Mouse (Mus musculus) limb, embryonic 12.5 days (tissue): ENCODE data around the gene Aamp. TPM values are rescaled to one million over a fixed set of nuclear protein-coding genes. Genes with fewer than 3 reads are reported as not detected.
A peak's percentile ranks its signal among the peaks of the same experiment; 100 is the strongest.

Source experiments
- ATAC-seq: fragments of 200-750 bp; cut with Nextera tagmentation; 2 replicates; pipeline ENCODE4 v1.8.0; 2017; ENCODE audit warnings: low read depth, moderate TSS enrichment; ENCODE audit not compliant: insufficient number of reproducible peaks, insufficient read depth, low FRiP score, low TSS enrichment
- H3K27ac ChIP-seq: fragments of 300-500 bp; sonication (generic); 2 replicates; pipeline ENCODE4 v1.5.1; 2016; ENCODE audit warnings: mild to moderate bottlenecking, moderate library complexity
- H3K27me3 ChIP-seq: fragments of 300-500 bp; sonication (generic); 2 replicates; pipeline ENCODE4 v1.6.1; 2016; ENCODE audit warnings: mild to moderate bottlenecking, moderate library complexity
- H3K36me3 ChIP-seq: fragments of 300-500 bp; sonication (generic); 2 replicates; pipeline ENCODE4 v1.6.1; 2016; ENCODE audit warnings: mild to moderate bottlenecking, moderate library complexity
- H3K4me1 ChIP-seq: fragments of 300-500 bp; sonication (generic); replicated peaks from 2 replicates; pipeline ENCODE4 v1.6.1; 2016
- H3K4me2 ChIP-seq: fragments of 300-500 bp; sonication (generic); 2 replicates; pipeline ENCODE4 v1.6.1; 2016; ENCODE audit warnings: mild to moderate bottlenecking, moderate library complexity
- H3K4me3 ChIP-seq: fragments of 300-500 bp; sonication (generic); replicated peaks from 2 replicates; pipeline ENCODE4 v1.5.1; 2016; ENCODE audit warnings: mild to moderate bottlenecking
- H3K9ac ChIP-seq: fragments of 300-500 bp; sonication (generic); replicated peaks from 2 replicates; pipeline ENCODE4 v1.6.1; 2016; ENCODE audit warnings: mild to moderate bottlenecking, moderate library complexity
- H3K9me3 ChIP-seq: fragments of 300-500 bp; sonication (generic); 2 replicates; pipeline ENCODE4 v1.6.1; 2016; ENCODE audit warnings: mild to moderate bottlenecking, moderate library complexity
- WGBS: fragments of 180-500 bp; shearing (Covaris S2); methylation state at CpG from one replicate; pipeline ENCODE4 v1.1.7; 2016; 5-methylcytosine and 5-hydroxymethylcytosine counted together
- polyA plus RNA-seq: library from polyadenylated mRNA; unstranded; fragments of >200 nt; fragmentation: Nextera tagmentation; extraction: Ambion mirVana; gene quantifications from 2 replicates; pipeline ENCODE4 v1.2.1, GENCODE M21; 2016

Aamp gene
- polyA plus RNA-seq, 1 experiment from 2014 or later = 202 TPM

GRCm38 (mm10) chr1:74313049-74313692 is 28.6 kb upstream of the Aamp start:
- no peak; the same call in 1 of the 2 replicates for ATAC-seq
- H3K9ac ChIP-seq = no peak overlapping the region
- no peak overlapping the region for H3K4me2 ChIP-seq
- WGBS = 10% methylated on average over 3 of the region's 3 CpGs
- H3K27ac ChIP-seq = no peak overlapping the region
- H3K4me1 ChIP-seq = peaks cover 9% of the 10 kb centered on the region
- H3K36me3 ChIP-seq = no peaks in the 10 kb centered on the region
- H3K27me3 ChIP-seq = no peaks in the 10 kb centered on the region
- H3K9me3 ChIP-seq = 0 out of 2 replicates have a peak, but pooled peaks cover 4% of the 10 kb centered on the region
- H3K4me3 ChIP-seq = no peak overlapping the region

- H3K9ac ChIP-seq = no peak overlapping the region
- no peak overlapping the region for H3K27ac ChIP-seq
- ATAC-seq = no peak
- 0 out of 2 replicates have a peak, but pooled peaks cover 4% of the 10 kb centered on the region for H3K9me3 ChIP-seq
- WGBS = 35% methylated on average over 3 of the region's 3 CpGs
- no peak overlapping the region for H3K4me3 ChIP-seq
- H3K4me2 ChIP-seq = no peak overlapping the region
- no peaks in the 10 kb centered on the region for H3K4me1 ChIP-seq
- no peaks in the 10 kb centered on the region for H3K27me3 ChIP-seq
- no peaks in the 10 kb centered on the region for H3K36me3 ChIP-seq
These were observed 25.2 kb upstream of the Aamp start for GRCm38 (mm10) chr1:74309767-74310166.

DNA sequence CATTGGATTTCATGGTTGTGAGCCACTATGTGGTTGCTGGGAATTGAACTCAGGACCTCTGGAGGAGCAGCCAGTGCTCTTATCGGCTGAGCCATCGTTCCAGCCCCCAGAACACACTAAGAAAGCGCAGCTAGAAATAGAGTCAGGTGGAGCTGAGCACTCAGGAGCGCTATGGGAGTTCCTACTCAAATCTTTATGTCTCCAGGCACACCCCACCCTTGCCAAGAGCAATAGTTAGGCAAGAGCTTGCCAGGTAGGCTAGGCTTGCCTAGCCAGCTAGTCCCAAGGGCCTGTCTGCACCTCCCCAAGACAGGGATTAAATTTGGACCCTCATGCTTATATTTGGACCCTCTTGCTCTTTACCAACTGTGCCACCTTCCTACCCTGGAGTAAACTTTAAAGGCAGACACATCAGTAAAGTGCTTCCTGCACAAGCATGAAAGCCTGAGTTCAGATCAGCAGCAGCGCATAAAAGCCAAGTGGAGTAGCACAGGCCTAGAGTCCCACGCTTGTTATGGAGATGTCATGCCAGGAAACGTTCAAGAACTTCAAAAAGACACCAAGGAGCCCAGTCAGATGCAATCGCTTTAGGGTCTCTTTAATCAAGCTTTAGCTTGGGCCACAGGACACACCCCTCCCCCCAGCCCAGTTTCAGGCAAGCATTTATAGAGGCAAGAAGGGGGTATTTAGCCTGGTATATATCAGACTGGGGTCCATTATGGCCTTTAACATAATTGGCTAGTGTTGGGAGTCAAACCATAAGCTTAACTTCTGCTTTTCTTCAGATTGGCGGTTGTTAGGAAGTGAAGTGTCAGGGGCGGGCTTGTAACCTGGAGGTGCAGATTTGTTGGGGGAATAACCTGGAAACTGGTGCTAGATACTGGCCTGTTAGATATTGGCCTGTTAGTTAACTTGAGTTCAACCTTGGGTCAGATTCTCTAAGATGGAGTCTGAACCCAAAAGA is 23.7 kb upstream of the Aamp start:
- ATAC-seq = no peak
- Histone ChIP-seq H3K27ac (no peak overlapping the region), H3K36me3 (no peaks in the 10 kb centered on the region), H3K27me3 (no peaks in the 10 kb centered on the region), H3K9me3 (0 out of 2 replicates have a peak, but pooled peaks cover 4% of the 10 kb centered on the region), H3K4me2 (no peak overlapping the region), H3K4me1 (0 out of 2 replicates have a peak, but pooled peaks cover 3% of the 10 kb centered on the region), H3K4me3 (no peak overlapping the region), H3K9ac (no peak overlapping the region)
- 60% methylated on average over 10 of the region's 10 CpGs for WGBS

GRCm38 (mm10) chr1:74307146-74307545 is 22.6 kb upstream of the Aamp start:
- Histone ChIP-seq H3K9ac (no peak overlapping the region), H3K4me2 (no peak overlapping the region), H3K27ac (no peak overlapping the region), H3K9me3 (0 out of 2 replicates have a peak, but pooled peaks cover 4% of the 10 kb centered on the region), H3K4me1 (peaks cover 13% of the 10 kb centered on the region), H3K4me3 (no peak overlapping the region), H3K36me3 (no peaks in the 10 kb centered on the region), H3K27me3 (no peaks in the 10 kb centered on the region)
- 100% methylated on average over 1 of the region's 1 CpGs for WGBS
- no peak for ATAC-seq

- Histone ChIP-seq H3K9ac (no peak within 1 kb of the TSS), H3K4me1 (peaks cover 15% of the 10 kb centered on the region), H3K4me2 (peak within 1 kb of the TSS; percentile 79), H3K27ac (no peak within 1 kb of the TSS), H3K27me3 (no peaks in the 10 kb centered on the region), H3K36me3 (no peaks in the 10 kb centered on the region), H3K9me3 (no peaks in the 10 kb centered on the region), H3K4me3 (peak within 1 kb of the TSS; percentile 67)
- 57% methylated on average over 2 of the region's 2 CpGs for WGBS
- ATAC-seq = no peak
These were observed 21.0 kb upstream of the Aamp start, which contains the start of gene Tmbim1 for GRCm38 (mm10) chr1:74305522-74305921. Gene Tmbim1 (minus strand): TSS chr1:74305622.

- H3K9ac ChIP-seq = no peak overlapping the region
- no peaks in the 10 kb centered on the region for H3K36me3 ChIP-seq
- no peak overlapping the region for H3K27ac ChIP-seq
- ATAC-seq = no peak
- no peaks in the 10 kb centered on the region for H3K9me3 ChIP-seq
- H3K27me3 ChIP-seq = no peaks in the 10 kb centered on the region
- peaks cover 15% of the 10 kb centered on the region for H3K4me1 ChIP-seq
- H3K4me2 ChIP-seq = no peak overlapping the region
- H3K4me3 ChIP-seq = no peak overlapping the region
- WGBS = 57% methylated on average over 4 of the region's 4 CpGs
These were observed 20.4 kb upstream of the Aamp start for GRCm38 (mm10) chr1:74304946-74305345.

DNA sequence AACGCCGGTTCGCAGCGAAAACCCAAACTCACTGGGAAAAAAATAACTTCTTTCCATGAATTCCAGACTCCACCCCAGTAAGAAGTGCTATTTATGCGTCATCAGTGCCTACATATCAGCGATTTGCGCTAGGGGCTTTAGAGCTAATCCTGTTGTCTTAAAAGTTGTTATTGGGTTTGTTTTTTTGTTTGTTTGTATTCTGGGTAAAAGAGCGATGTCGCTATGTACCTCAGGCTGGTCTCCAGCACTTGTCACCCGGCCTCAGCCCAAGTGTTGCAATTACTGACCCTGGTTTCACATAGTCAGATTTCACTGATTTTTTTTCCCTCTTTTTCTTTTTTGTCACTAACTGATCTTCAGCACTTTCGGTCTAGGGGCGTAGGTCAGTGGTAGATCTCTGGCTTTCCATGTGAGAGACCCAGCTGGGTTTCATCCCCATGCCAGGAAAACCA is 19.8 kb upstream of the Aamp start:
- H3K4me1 ChIP-seq = peaks cover 15% of the 10 kb centered on the region
- H3K4me3 ChIP-seq = peak overlapping the region; percentile 67
- H3K9me3 ChIP-seq = no peaks in the 10 kb centered on the region
- no peaks in the 10 kb centered on the region for H3K36me3 ChIP-seq
- H3K27me3 ChIP-seq = no peaks in the 10 kb centered on the region
- WGBS = 5% methylated on average over 12 of the region's 12 CpGs
- no peak for ATAC-seq
- peak overlapping the region; percentile 79 for H3K4me2 ChIP-seq
- peak overlapping the region; percentile 91 for H3K27ac ChIP-seq
- peak overlapping the region; percentile 79 for H3K9ac ChIP-seq

DNA sequence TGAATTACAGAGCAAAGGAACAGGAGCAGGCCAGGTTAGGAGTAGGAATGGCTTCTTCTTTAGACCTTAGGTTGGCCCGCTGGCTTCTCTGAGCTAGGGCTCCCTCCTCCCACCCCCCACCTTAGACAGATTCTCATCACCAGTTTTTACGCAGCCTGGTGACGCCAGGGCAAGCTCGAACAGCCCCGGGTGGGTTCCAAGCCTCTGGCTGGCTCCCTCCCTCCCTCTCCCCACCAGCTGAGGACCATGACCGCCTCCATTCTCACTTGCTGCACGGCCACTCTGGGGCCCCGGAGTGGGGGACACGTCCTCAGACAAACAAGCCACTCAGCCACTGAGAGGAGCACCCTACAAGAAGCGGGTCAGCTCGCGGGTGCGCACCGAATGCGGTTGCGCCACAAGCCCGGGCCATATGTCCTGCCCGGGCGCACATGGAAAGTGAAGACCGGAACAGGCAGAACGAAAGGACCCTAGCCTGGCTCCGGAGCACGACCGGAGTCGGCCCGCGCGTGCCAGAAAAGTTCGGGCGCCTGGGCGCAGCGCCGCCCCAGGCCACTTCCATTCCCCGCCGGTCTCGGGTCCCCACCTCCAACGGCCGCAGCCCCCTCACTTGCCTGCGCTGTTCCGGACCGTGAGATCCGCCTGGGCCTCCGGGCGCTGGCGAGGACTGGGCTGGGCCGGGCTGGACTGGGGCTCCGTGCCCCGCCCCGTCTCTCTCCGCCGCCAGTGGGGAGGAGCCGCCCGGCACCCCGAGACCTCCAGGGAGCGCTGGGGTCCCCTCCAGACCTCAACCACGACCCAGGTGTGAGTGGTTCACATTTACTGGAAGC is 19.2 kb upstream of the Aamp start:
- H3K4me1 ChIP-seq = peaks cover 15% of the 10 kb centered on the region
- no peaks in the 10 kb centered on the region for H3K27me3 ChIP-seq
- H3K36me3 ChIP-seq = no peaks in the 10 kb centered on the region
- ATAC-seq = peak; percentile 80
- no peaks in the 10 kb centered on the region for H3K9me3 ChIP-seq
- H3K27ac ChIP-seq = peak overlapping the region; percentile 91
- peak overlapping the region; percentile 67 for H3K4me3 ChIP-seq
- under 1% methylated on average over 56 of the region's 56 CpGs for WGBS
- peak overlapping the region; percentile 79 for H3K9ac ChIP-seq
- H3K4me2 ChIP-seq = peak overlapping the region; percentile 79

DNA sequence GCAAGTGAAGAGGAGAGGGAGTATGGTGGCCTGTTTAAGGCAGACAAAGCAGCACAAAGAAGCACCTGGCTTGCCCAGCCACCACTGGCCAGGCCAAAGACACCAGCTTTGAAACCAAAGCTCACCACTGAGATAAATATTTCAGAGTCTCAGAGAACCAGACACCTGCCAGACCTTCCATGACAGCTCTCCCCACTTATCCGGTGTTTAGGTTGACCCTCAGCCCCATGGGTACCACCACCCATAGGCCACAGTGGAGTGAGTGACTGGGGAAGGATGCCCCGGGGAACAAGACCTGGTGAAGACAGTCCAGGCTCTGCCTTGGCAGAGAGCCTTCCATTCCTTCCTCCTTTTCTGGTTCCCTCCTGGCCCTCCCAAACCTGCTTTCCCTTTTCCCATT is 18.3 kb upstream of the Aamp start:
- Histone ChIP-seq H3K4me3 (peak overlapping the region; percentile 67; the same call in 1 of the 2 replicates), H3K27ac (no peak overlapping the region), H3K36me3 (no peaks in the 10 kb centered on the region; the same call in 1 of the 2 replicates), H3K4me1 (peaks cover 15% of the 10 kb centered on the region), H3K4me2 (peak overlapping the region; percentile 79), H3K27me3 (no peaks in the 10 kb centered on the region), H3K9me3 (no peaks in the 10 kb centered on the region), H3K9ac (no peak overlapping the region)
- WGBS = 72% methylated on average over 2 of the region's 2 CpGs
- ATAC-seq = no peak

DNA sequence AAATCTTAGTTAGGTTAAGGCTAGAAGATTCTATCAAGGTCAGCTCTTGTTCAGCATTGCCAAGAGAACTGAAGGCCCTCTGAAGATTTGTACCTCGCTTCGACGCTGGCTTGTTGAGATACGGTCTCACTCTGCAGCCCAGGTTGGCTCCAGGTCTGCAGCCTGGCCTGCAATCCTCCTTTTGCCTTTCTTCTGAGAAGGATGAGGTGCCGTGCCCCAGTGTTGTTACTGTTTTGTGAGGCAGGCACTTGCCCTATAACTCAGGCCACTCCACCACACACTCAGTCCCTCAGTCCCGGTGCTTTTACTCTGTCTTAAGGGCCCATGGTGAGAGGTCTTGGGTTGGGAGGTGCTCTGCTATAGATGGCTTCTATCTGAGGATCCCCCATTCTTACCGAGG is 17.7 kb upstream of the Aamp start:
- Histone ChIP-seq H3K4me1 (peaks cover 15% of the 10 kb centered on the region), H3K27ac (no peak overlapping the region), H3K36me3 (peaks cover 4% of the 10 kb centered on the region), H3K4me2 (0 out of 2 replicates have a peak overlapping the region, but pooled peaks have one; percentile 79), H3K9me3 (no peaks in the 10 kb centered on the region), H3K9ac (no peak overlapping the region), H3K4me3 (no peak overlapping the region), H3K27me3 (no peaks in the 10 kb centered on the region)
- no peak for ATAC-seq
- 73% methylated on average over 7 of the region's 7 CpGs for WGBS
